Mouse (Mus musculus) E14TG2a.4 (cell line): ENCODE data around the gene Mycl.

Experiments used
- CTCF ChIP-seq: conservative IDR thresholded peaks from 2 replicates; pipeline ENCODE4 v1.5.1; 2014; ENCODE audit warnings: low read length
- POU5F1 ChIP-seq: IDR thresholded peaks from 2 replicates; pipeline ENCODE4 v1.6.1; 2014; ENCODE audit warnings: low read length, borderline replicate concordance

GRCm38 (mm10) chr4:122971191-122971590 is 24.3 kb upstream of the Mycl start:
- TF ChIP-seq CTCF (no peak), POU5F1 (no peak)
